Mouse (Mus musculus) frontal cortex, adult (tissue): ENCODE measurements around the gene Gm17660.
A peak's percentile ranks its signal among the peaks of the same experiment; 100 is the strongest.

Experiments used
- ATAC-seq: cut with Nextera tagmentation; 2 replicates; pipeline ENCODE4 v1.9.2; 2017; ENCODE audit warnings: mild to moderate bottlenecking, moderate library complexity, mixed read lengths; ENCODE audit not compliant: low TSS enrichment

Gene Gm17660

GRCm38 (mm10) chr5:104080736-104081135 is 3.3 kb upstream of the Gm17660 start:
- ATAC-seq = no peak

GRCm38 (mm10) chr5:104076361-104076760 is 1.0 kb downstream of the Gm17660 start:
- peak; percentile 43; the same call in 1 of the 2 replicates for ATAC-seq

- peak; percentile 73 for ATAC-seq
Measured at GRCm38 (mm10) chr5:104074388-104074787, 3.0 kb downstream of the Gm17660 start.

- ATAC-seq = no peak
Measured at GRCm38 (mm10) chr5:104073602-104074001, 3.8 kb downstream of the Gm17660 start.

GRCm38 (mm10) chr5:104072272-104072886 is 5.0 kb downstream of the Gm17660 start:
- 0 out of 2 replicates have a peak, but pooled peaks have one; percentile 7 for ATAC-seq

GRCm38 (mm10) chr5:104071048-104071447 is 6.4 kb downstream of the Gm17660 start:
- ATAC-seq = no peak

GRCm38 (mm10) chr5:104068751-104069150 is 8.7 kb downstream of the Gm17660 start:
- ATAC-seq = peak; percentile 94

- no peak for ATAC-seq
Measured at GRCm38 (mm10) chr5:104062773-104063551, 14.4 kb downstream of the Gm17660 start.

- peak; percentile 55; the same call in 1 of the 2 replicates for ATAC-seq
Measured at GRCm38 (mm10) chr5:104061936-104062772, 15.3 kb downstream of the Gm17660 start.

- ATAC-seq = 0 out of 2 replicates have a peak, but pooled peaks have one; percentile 14
Measured at GRCm38 (mm10) chr5:104060429-104060828, 17.0 kb downstream of the Gm17660 start.

- ATAC-seq = no peak
Measured at GRCm38 (mm10) chr5:104059628-104060027, 17.8 kb downstream of the Gm17660 start.

- no peak for ATAC-seq
Measured at GRCm38 (mm10) chr5:104058021-104058420, 19.4 kb downstream of the Gm17660 start.

- no peak for ATAC-seq
Measured at GRCm38 (mm10) chr5:104056295-104056694, 21.1 kb downstream of the Gm17660 start.

GRCm38 (mm10) chr5:104055816-104056215 is 21.6 kb downstream of the Gm17660 start:
- no peak for ATAC-seq

- no peak for ATAC-seq
Measured at GRCm38 (mm10) chr5:104054938-104055337, 22.5 kb downstream of the Gm17660 start.

GRCm38 (mm10) chr5:104052956-104053355 is 24.5 kb downstream of the Gm17660 start:
- no peak for ATAC-seq

- no peak for ATAC-seq
Measured at GRCm38 (mm10) chr5:104048139-104048538, 29.3 kb downstream of the Gm17660 start.

- ATAC-seq = peak; percentile 8
Measured at GRCm38 (mm10) chr5:104047200-104048105, 30.0 kb downstream of the Gm17660 start.

- peak; percentile 96 for ATAC-seq
Measured at GRCm38 (mm10) chr5:104046256-104047199, 30.9 kb downstream of the Gm17660 start, which contains the start of gene Nudt9. Gene Nudt9 (plus strand): TSS chr5:104046306.

- ATAC-seq = no peak
Measured at GRCm38 (mm10) chr5:104043704-104044103, 33.7 kb downstream of the Gm17660 start.
